Mouse (Mus musculus) left cerebral cortex, adult 9 months (tissue): Measurements from ENCODE around the gene Serpinb7.
A peak's percentile ranks its signal among the peaks of the same experiment; 100 is the strongest.

Experiments
- DNase-seq, 2 experiments: peaks; one replicate each; pipeline ENCODE4 v3.0.0; 2022; ENCODE audit warnings: low spot score in 2 of 2

The Serpinb7 gene

DNA sequence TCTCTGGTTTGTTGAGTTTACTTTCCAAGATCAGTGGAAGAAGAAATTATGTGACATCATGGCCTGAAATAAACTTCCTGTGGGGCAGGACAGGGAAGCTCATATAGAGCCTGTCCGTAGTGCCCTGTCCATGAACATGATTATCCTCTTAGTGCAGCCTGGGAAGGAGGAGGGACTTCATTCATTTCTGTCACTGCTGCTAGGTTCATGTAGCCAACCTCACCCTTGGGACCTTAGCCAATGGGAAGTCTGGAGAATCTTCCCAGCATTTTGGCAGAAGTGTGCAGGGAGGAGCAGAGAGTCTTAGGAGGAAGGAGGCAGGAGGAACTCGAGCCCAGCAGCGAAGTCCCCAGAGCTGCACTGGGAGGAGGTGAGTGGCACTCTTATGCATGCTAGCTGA is at the start of gene Serpinb7:
Serpinb7 (plus strand) TSS at position 301 of the 400 bp plus-strand sequence.
- DNase-seq: no peak

DNA sequence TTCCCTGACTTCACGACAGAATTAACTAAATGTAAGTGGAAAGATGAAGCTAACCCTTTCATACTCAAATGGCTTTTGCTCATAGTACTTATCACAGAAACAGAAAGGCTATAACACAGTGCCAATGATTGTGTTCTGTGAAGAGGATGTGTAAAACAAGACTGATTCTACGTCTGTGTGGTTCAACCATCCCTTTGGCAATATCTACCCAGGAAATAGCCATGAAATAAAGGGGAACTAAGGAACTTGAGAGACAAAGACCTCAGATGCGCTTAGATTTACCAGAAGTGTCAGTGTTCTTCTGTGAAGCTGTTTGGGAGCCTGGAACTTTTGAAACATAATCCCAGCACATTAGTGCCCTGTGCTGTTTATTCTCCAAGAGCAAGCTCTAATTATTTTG is 49.1 kb upstream of the Serpinb7 start:
- DNase-seq: no peak

DNA sequence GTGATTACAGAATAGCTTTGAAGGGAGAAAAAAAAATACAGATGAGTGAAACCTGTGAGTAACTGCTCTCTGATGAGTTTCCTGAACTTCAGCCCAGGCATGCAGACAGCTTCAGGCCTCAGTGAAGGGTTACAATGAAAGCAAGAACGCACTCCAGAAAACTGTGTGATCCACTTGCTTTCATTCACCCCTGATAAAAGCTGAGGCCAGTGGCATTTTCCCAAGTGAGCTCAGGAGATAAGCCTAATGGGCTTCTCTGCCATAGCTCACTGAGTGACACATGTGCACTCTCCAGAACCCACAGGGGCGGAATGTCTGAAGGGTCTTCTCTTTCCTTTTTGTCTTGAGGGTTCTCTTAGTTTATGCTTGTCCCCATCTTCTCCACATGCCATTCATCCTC is 48.3 kb upstream of the Serpinb7 start:
- DNase-seq: no peak

DNA sequence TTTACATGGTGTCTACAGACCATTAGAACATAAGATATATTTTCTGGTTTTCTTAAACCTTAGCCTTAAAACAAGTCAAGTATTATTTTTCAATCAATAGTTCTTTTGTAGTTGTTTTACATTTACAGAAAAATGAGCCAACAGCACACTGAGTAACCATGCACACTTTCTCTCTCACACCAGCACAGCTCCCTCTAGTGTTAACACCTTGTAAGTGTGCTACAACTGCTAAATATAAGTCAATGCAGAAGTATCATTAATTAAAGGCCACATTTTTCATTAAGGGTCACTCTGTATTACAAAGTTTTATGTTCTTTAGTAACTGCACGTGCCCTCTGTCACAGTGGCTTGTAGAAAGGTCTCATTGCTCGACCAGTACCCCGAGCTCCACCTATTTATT is 46.4 kb upstream of the Serpinb7 start:
- no peak for DNase-seq

DNA sequence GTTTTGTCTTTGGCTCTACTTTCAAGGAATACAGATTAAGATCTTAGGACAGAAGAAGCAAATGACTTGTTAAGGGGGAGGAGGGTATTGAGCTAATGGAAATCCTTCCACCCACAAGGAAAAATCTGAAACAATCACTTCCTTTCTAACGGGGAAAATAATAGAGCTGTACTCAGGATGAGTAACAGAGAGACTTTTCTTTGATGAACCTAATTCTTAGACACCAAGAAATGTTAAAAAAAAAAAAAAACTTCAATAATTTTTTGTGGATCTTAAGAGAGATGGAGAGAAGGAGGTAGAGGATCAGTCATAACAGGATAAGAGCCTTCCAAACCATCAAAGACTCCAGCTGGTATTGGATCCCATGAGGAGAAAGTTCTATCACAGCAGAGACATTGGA is 38.6 kb upstream of the Serpinb7 start, which contains the start of gene Serpinb11:
Serpinb11 (plus strand) TSS at position 301 of the 400 bp plus-strand sequence.
- no peak for DNase-seq

DNA sequence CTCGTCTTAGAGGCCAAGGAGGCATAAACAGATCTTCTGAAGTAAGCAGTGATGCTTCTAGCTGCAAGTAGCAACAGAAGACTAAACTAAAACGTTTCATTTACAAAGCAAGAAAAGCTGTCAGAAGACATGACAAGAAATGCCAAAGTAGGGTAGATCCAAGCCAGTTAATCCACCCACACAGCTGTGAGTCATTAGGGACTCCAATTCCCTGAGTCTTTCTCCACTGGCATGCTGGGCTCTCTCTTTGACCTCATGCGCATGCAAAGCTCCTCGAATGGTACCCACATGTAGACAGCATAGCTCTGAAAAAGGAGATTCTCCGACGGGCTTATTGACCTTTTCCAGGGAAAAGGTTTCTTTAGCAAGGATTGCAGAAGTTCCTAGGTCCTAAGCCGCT is 33.5 kb upstream of the Serpinb7 start:
- DNase-seq: no peak

DNA sequence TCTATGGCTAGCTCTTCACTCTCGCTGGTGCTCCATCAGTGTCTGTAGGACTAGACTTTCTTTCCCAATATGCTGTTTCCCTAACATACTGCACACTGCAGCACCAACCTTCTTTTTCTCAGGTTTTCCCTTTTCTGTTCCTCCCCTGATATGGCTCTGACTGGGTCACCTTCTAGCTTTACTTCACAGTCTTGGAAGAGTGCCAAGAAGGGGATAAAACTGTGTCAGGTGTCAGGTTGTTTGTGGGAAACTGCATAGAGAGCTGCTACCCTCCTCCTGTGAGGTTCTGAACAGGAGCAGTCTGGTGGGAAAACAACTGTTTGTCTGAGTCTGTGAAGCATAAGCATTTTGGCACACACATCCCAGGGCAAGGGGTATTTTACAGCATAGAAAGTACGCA is 30.5 kb upstream of the Serpinb7 start:
- no peak for DNase-seq

DNA sequence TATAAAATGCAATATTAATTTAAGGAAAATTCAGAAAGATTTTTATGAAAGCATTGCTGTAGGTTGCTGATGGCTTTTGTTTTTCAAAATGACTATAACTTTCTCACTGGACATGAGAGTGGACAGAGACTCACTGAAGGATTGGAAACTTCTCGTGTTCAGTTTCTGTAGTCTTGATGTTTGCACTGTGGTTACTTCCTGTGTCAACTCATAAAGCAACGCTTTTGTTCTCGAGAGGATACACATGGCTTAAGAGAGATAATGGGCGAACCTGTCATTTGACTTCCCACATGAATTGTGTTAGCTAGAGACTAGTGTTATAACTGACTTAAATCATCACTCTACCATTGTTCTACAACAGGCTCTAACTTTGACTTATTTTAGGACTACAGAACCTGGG is 22.5 kb upstream of the Serpinb7 start:
- DNase-seq: no peak

DNA sequence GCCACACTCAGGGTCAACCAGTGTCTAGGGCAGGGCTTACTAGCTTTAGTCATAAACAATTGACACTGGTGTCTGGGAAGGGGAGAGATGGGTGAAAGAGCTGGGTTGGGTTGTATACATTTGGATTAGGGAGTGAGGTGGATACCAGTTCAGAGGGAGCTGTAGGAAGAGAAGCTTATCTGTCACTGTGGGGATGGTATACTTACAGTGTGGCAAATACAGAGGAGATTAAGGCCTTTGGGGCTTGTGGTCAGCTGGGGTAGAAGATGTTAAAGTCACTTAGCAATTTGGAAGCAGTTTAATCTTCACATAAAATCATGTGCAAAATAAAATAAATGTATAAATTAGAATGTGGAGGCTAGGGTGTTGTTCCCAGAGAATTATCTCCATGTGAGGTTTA is 21.1 kb upstream of the Serpinb7 start:
- no peak for DNase-seq

DNA sequence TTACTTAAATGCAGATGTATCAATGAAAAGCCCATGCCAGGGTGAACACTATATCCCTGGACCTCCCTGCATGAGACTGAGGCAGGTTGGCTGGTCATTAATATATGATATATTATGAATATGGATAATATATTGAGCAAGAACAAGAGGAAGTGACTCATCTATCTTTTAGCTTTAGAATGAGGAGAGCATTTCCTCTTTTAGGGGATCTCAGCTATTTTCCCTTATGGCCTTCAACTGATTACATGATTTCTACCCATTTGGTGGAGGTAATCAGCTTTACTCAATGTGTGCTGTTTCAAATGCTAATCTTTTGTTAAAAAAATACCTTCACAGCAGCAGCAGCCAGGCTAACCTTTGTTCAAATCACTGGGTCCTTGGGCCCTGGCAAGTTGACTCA is 18.0 kb upstream of the Serpinb7 start:
- DNase-seq: no peak

DNA sequence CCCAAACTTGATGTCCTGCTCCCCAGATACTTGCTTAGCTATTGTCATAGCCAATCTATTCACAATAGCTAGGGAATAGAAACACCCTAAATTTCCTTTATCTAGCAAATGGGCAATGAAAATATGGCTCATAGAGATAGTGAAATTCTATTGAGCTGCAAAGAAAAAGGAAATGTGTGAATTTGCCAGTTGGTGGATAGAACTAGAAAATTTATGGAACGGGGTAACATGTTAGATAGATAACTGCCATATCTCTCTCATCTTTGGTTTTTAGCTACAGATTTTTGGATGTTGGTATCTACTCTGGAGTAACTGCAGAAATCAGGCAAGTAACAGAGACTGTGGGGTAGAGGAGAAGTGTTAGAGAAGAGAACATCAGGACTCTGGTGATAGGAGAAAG is 17.1 kb upstream of the Serpinb7 start:
- DNase-seq: no peak

DNA sequence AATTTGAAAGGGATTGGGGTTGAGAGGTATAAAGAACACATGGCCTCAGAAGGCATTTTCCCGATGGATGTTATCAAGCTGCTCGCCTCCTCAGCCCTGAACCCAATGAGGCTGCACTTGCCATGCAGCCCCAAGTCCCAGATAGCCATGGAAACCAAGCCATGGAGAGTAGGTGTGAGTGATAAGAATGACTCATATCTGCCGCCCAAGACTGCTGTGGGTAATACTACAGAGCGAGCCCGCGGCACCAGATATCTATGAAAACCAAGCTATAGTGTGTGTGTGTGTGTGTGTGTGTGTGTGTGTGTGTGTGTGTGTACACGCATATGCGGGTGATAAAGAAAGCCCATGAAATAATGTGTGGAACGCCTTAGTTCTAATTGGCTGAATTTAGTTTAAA is 14.9 kb upstream of the Serpinb7 start:
- DNase-seq: peak in 1 of 2 experiments; percentile 5

DNA sequence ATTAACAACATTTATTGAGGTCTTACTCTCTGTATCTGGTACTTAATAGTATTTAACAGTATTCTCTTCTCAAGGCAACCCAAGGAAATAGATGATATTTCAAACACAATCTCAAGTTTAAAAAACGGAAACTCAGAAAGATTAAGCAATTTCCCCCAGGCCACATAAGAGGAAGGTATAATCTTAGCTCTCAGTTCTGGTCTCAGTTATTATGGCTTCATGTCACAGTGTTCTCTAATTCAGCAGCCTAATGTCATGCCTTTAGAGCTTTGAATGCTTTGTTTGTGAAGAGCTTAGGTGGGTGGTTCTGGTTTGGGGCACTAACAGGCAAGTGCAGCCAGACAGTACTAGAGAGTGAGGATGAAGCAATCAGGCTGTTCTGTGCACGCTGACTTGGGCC is 9.7 kb upstream of the Serpinb7 start:
- DNase-seq: no peak

DNA sequence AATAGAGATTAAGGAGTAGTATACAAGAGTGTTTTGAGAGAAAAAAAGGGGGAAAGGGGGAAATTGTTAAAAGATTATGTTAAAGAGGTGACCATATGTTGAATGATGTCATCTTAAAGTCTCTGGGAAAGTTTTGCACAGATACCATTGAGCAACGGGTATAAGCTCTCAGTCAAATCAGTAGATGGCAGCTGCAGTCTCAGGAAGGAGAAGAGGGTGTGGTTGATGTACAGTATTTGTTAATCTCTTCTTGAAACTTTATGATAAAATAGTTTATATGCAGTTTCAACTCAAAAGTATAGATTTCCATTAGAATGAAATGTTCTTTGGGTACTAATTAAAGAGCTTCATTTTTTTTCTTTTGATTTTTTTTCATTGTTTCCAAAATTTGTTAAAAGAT is 2.0 kb upstream of the Serpinb7 start:
- DNase-seq: no peak

DNA sequence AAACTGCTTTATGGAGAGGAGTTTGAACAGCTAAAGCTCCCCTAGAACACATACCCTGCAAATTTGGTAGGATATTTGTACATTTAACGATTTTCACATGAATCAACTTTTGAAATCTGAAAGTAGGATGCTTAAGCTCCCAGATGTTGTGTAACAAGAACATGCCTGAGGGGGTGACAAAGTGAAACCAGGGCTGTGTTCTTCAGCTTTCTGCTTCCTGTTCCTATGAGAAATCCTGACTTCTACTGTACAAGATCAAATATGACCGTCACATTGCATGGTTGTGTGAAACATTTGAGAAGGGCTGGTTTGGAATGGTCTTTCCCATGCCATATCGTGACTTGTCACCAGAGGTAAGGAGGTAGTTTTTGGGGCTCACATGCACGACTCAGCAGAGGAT is 2.6 kb downstream of the Serpinb7 start:
- no peak for DNase-seq

DNA sequence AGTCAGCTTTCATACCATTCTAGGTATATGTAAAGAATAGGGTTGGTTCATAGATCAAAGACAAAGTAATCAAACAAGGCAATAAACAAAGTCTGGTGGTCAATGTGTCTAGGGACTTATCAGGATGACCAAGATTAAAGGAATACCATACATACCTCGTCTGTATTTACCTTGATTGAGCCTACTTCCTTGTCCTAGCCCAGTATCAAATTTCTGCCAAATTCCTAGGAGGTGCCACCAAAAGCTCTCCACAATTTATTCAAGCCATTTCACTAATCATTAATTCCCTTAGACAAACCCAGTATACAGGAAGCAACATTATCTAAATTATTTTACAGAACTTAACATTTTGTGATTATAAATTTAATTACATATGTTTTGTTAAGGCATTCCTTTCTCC is 15.2 kb downstream of the Serpinb7 start:
- DNase-seq: no peak

DNA sequence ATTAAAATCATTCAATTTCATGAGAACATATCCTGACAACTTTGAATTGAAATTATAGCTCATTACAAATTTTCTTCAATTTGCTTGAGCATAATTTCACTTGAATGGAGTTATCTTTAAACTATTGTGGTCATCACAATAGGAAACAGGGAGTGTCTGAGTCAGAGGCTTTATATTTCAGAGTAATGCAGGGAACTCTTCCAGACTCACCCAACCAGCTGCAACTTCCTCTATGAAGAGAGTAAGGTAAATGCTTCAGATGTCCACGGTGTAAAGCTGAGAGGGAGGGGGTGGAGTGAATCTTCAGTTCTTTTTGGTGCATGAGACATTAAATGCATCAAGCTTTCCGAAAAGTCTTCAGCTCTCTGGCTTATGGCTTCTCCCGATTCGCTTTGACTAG is 23.0 kb downstream of the Serpinb7 start:
- no peak for DNase-seq

DNA sequence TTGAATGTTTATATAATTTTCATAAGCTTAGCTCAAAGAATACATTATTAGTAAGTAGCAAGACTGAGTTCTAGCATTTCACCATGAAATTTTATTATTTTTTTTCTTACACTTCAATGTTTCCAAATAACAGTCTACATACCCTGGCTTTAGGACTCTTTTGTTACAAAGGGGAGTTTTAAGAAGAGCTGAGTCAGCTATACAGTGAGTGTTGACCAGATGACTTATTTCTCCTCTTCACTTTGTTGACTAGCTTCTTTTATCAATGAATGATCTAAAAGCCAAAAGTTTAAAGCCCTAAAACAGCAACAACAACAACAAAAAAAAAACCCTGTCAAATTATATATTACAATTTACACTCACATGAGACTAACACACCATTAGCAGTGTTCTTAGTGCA is 31.8 kb downstream of the Serpinb7 start:
- DNase-seq: no peak

DNA sequence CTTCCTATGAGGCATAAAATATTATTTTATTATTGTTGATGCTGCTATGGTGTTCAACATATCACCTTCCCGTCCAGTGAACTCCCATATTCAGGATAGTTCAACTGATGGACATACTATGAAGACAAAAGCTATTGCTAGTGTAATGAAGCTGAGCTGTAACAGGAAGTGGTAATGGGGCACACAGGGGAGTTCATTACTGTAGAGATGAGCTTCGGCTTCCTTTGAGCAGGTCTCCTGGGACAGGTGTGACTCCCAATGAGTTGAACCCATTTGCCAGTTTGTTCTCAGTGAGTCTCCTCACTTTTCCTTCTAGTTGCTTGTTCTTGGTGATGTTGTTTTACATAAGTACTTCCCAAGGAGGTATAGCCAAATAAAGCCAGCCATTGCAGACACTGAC is 36.1 kb downstream of the Serpinb7 start:
- no peak for DNase-seq

DNA sequence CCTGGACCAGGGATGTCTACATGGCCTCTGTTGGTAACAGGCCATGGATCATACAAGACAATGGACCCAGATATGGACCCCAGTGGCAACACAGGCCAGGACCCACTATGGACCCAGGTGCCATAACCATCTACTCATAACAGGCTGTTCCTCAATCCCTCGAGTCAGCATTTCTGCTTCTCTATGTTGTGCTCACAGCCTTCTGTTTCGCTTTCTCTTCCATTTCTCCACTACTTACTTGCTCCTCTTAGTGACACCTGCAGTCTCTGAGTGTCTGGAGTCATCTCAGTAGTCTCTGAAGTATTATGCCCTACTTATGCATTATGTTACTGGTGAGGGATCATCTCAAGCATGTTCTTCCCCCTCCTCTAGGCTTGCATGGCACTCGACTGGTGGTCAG is 40.0 kb downstream of the Serpinb7 start:
- no peak for DNase-seq

DNA sequence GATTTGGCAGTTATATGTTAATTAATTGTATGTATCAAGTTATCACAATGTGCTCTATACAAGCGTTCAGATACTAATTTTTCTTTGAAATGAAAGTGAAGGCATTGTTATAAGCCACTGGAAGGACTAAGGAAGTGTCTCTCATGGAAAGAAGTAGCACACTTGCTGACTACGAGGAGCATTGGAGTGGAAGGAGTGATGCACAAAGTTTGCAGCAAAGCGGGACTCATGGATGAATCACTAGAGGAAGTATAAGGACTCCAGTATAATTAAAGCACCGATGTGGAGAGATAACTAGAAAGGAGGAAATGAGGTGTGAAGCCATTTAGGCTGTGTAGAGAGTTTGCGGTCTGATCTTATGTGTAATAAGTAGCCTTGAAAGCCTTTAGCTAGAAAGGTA is 45.9 kb downstream of the Serpinb7 start:
- no peak for DNase-seq

DNA sequence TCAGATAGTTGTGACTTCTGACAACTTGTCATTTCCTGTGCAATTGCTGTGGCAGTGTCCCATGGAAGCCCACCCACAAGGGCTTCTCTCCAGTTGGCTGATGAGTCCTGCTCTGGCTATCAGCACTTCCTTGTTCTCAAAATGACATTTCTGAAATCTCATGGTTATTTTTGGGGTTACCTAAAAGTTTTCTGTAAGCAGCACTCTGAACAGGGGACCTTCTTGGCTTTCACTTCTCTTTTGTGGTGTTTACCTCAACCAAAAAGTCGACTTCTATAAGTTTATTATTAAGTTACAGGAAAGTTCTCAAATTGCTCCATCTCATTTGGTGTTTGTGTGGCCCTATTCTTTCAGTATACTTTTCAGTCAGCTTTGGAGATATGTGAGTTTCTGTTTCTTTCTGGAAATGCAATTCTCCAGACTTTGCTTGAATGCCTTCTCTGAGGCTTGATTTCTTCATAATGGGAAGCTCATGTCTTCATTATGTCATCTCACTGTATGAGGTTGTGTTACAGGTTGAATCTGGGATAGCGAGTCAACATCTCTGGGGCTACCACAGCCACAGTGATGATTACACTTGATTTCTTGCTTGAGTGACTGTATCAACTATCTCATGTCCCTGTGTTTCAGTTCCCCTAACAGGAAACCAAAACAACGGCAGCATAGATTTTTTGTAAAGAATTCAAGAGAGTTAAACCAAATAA is 47.9 kb downstream of the Serpinb7 start:
- DNase-seq: no peak

DNA sequence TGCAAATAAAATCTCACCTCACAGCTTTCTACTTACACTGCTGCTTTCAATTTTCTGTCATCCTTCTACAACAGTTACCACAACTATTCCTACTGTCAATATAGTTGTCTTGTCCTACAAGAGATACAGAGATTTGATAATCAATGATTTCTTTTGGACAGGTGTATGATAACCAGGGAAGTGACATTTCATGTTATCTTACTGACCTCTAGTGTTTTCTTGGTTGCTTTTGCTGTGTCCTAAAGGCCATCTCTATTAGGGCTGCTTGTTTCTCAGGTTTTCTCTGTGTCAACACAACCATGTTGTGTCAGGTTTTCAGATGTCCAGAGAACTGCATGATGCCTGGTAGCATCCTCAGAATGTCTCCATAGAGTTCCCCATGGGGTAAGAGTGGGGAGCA is 80.5 kb downstream of the Serpinb7 start:
- DNase-seq: no peak

DNA sequence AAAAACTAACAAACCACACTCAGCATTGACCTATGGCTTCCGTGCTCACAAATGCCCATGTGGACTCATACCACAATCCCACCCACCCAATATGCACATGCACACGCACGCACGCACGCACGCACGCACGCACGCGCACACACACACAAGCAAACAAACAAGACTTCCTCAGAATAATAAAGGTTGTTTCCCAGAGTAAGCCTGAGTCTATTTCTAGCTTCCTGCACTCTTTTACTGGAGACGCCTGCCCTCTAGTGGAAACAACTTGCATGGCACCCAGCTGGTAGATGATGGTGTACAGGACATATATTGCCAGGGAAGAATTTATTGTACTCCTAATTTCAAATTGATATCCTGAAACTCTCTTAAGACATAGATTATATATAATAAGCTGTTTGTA is 82.0 kb downstream of the Serpinb7 start:
- peak; percentile 11 to 87 for DNase-seq
